Mouse (Mus musculus): ENCODE measurements around the gene Srrm4.
"Not testable (repeated sequence)": the region's sequence is repeated elsewhere in the genome, so short reads cannot be mapped to it uniquely, and the experiment has no call there.

Gene Srrm4

DNA sequence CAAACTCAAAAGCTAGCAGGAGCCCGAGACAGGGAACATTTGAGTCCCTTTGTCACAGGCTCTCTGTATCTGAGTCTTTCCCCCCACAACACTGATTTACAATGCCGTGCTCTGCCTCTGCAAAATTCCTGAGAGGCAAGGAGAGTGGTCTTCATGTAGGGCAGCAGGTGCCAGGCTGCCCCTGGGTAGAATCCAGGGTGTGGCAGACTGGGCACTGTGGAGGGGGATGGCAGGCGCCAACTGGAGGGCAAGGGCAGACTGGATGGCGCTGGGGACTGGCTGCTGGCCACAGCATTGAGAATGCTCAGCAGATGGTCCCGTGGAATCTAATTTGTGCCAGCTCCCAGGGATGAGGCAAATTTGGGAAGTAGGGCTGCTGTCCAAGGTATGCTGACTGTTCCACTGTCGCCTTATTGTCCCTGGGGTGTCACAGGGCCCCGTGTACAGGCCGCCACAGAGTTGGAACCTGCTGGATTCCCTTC lies 148.1 kb downstream of the Srrm4 start:
- DNase-seq (ENCODE audit: extremely low spot score): no peak

DNA sequence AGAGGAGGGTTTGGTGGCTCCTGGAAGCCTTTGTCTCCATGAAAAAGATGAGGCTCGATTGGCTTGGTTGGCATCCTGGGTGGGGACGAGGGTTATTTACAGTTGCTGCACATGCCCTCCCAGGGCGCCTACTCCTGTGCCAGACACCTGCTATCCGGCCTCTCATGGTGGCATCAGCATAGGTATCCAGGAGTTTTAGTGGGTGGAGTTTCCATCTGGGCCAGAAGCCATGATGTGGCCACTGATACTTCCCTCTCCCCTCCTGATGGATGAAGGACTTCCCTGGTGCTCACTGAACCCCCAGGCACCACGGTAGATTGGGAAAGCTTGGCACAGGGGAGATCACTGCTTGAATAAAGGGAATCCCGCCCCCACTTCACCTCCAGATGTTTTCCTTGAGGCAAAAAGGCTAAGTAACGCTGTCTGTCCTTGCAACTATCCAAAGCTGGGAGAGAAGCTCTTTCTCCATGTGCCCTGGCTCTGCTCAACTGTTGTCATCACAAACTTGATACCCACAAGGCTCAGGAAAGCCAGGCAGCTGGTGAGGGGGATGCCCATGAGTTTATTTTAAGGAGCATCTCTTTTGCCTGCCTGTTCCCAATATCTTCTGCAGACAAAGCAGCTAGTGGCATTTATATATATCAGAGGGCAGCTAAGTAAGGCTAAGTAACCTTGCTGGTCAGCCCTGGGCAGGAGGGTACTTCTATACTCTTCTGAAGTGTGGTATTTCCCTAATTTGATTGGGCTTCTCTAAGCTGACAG lies 148.7 kb downstream of the Srrm4 start:
- no peak for DNase-seq (ENCODE audit: extremely low spot score)

- no peak for DNase-seq (ENCODE audit: extremely low spot score)
Measured at GRCm38 (mm10) chr5:116440251-116440650, 151.4 kb downstream of the Srrm4 start.

GRCm38 (mm10) chr5:116438328-116438727 lies 153.3 kb downstream of the Srrm4 start:
- no peak for DNase-seq (ENCODE audit: extremely low spot score)

DNA sequence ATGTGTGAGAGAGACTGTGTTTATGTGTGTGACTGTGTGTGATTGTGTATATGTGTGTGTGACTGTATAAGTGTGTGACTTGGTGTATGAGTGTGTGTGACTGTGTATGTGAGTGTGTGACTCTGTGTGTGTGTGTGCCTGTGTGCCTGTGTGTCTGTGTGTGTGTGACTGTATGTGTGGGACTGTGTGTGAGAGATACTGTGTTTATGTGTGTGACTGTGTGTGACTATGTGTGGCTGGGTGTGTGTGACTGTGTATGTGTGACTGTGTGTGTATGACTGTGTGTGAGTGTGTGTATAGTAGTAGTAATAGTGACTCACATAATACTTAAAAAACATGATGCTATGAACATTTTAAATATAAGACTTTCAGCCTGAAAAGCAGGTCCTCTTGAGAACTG lies 155.5 kb downstream of the Srrm4 start:
- DNase-seq (ENCODE audit: extremely low spot score): no peak

DNA sequence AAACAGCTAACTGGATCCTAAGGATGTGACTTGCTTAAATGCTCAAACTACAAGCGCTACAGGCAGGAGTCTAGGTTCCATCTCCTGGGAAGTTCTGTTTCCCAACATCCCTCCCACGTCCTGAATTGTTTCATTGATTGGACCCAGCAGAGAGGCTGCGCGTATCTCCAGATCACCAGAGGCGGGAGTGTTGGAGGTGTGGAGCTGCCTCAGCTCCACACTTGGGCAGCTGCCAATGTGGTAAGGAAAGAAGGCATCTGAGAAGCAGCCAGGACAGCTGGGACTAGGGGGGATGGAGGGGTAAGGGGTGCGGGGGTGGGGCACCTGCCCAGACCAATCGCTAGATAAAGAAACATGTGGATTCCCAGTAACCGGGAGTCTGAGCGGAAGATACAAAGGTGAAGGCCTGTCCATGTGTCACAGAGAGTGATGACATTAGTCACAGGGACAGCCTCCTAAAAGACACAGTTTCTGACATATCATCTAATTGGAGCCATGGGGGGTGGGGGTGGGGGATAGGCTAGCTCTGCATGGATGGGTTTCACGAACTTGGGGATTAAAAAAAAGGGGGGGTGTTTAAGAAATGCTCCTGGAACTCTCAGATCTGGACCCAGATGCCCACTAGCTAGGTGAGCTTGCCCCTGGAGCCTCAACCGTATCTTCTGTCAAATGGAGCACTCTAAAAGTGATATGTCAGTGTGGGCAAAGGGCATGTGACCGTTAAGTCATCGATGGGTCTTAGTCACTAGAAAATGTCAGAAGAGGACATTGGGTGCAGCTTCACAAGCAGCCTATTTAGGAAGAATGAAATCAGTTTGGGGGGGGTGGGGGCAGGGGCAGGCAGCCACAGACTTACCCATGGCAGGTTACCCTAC lies 156.4 kb downstream of the Srrm4 start:
- DNase-seq (ENCODE audit: extremely low spot score): no peak

DNA sequence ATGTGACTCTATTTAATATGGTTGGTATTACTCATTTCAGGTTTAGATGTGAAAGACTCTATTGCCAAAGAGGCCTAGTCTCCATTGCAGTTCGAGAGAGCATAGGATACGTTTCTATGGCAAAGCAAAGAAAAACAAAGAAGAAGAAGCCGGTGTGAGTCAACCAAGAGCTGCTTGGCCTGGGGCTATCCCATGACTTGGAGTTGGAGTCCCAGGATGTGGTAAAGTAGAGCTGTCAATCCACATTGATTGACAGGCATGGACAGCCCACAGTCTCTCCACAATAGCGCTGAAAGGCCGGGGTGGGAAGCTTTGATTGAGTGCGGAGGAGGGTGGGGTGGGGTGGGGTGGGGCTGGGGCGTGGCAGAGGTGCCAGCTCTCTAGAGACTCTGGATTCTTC lies 158.7 kb downstream of the Srrm4 start:
- no peak for DNase-seq (ENCODE audit: extremely low spot score)

- DNase-seq (ENCODE audit: extremely low spot score): no peak
Measured at GRCm38 (mm10) chr5:116426701-116427100, 164.9 kb downstream of the Srrm4 start.

DNA sequence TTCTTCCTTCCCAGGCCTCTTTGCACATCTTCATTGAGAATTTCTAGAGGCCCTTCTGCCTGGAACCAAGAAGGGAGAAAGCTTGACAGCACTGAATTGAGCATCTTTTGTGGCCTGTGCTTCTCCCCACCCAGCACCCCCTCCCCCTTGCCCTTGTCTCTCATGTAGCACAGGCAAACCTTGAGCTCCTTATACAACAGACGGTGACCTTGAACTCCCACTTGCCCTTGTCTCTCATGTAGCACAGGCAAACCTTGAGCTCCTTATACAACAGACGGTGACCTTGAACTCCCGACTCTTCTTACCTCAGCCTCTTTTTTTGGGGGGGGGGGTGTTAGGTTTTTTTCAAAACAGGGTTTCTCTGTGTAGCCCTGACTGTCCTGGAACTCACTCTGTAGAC lies 165.9 kb downstream of the Srrm4 start:
- DNase-seq (ENCODE audit: extremely low spot score): not testable (repeated sequence)

DNA sequence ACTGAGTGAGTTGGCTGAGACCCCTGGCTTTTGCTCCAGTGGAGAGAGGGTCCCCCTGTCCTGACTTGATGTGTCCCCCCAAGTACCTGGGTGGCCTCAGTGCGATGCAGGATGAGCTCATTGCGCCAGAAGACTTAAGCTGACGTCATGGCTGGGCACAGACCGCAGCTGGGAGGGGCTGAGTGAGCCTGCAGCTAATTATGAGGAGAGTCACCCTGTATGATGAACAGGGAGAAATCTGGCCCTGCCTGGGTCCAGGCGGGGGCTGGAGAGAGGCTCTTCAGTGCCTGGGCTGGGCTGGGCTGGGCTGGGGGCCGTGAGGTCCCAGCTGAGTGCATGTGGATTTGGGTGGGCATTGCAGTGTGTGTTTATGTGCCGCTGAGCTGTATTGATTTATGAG lies 166.3 kb downstream of the Srrm4 start:
- no peak for DNase-seq (ENCODE audit: extremely low spot score)

- DNase-seq (ENCODE audit: extremely low spot score): no peak
Measured at GRCm38 (mm10) chr5:116423746-116424145, 167.9 kb downstream of the Srrm4 start.

DNA sequence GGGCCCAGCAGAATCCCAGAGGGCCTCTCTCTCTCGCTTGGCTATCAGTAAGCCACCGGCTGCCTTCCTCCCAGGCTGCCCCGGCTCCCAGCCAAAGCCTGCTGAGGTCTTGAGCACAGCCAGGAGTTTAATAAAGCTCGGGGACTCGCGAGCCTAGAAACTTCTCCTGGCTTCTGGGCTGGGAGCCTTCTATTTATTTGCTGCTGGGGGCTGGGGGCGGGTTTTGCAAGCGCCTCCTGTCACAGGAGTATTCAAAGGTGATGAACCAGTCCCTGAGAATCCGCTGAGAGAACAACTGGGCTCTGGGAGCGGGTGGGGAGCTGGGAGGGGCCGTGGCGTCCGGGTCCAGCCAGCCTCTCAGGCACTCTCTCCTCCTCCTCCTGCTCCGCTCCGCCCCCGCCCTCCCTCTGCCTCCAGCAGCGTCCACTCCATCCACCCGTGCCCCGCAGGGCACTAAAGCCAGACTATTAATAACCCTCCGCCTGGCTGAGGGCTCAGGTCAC lies 168.9 kb downstream of the Srrm4 start, which contains the start of gene Hspb8:
Gene Hspb8 (minus strand): TSS at position 166 of the 503 bp plus-strand sequence.
- peak; percentile 71 for DNase-seq (ENCODE audit: extremely low spot score)

- DNase-seq (ENCODE audit: extremely low spot score): no peak
Measured at GRCm38 (mm10) chr5:116421791-116422481, 169.7 kb downstream of the Srrm4 start.

GRCm38 (mm10) chr5:116420759-116421225 lies 170.8 kb downstream of the Srrm4 start:
- peak; percentile 38 for DNase-seq (ENCODE audit: extremely low spot score)

DNA sequence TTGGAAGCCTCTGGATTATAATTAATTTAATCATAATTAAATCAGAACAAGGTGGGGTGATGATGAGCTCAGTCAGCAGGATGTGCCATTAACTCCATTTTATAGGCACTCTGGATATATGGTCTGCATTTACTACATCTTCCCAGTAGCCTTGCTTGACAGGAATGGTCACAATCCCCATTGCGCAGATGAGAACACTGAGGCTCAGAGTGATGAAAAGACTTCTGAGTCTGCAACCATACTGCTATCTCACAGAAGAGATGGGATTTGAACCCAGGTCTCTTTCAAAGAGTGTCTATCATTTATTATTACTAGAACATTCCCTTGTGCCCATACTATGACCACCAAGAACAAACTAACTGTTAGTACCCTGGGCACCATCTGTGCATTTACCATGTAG lies 171.4 kb downstream of the Srrm4 start:
- DNase-seq (ENCODE audit: extremely low spot score): no peak

DNA sequence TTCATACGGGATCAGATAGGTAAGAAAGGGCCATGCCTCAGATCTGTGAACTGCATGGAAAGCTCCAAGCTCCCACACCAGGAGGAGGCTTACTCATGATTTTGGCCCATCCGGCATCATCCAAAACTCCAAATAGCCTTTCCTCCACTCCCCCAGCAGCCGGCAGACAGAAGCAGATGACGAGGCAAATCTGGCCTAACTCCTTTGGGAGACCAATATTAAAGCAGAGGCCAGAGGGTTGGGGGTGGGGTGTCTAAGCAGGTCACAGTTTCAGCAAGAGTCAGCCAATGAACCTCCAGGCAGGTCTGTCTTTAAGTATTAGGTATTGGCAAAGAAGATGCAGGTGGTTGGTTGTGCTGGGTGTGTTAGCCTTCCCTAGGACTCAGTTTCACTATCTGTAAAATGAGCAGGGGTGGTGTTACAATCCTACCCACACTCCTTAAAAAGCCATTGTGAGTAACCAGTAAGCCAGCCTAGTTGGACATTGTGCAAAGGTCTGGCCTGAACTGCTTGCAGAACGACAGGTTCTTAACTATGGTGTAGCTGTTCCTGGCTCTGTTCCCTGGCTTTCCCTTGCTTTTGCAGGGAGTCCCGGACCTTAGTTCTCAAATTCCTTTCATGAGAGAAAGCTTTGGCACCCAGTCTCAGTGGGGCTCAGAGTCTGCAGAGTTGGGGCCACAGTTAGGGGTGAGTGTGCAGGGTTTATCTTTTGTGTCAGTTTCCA lies 172.1 kb downstream of the Srrm4 start:
- DNase-seq (ENCODE audit: extremely low spot score): no peak

- DNase-seq (ENCODE audit: extremely low spot score): no peak
Measured at GRCm38 (mm10) chr5:116416208-116416607, 175.4 kb downstream of the Srrm4 start.

DNA sequence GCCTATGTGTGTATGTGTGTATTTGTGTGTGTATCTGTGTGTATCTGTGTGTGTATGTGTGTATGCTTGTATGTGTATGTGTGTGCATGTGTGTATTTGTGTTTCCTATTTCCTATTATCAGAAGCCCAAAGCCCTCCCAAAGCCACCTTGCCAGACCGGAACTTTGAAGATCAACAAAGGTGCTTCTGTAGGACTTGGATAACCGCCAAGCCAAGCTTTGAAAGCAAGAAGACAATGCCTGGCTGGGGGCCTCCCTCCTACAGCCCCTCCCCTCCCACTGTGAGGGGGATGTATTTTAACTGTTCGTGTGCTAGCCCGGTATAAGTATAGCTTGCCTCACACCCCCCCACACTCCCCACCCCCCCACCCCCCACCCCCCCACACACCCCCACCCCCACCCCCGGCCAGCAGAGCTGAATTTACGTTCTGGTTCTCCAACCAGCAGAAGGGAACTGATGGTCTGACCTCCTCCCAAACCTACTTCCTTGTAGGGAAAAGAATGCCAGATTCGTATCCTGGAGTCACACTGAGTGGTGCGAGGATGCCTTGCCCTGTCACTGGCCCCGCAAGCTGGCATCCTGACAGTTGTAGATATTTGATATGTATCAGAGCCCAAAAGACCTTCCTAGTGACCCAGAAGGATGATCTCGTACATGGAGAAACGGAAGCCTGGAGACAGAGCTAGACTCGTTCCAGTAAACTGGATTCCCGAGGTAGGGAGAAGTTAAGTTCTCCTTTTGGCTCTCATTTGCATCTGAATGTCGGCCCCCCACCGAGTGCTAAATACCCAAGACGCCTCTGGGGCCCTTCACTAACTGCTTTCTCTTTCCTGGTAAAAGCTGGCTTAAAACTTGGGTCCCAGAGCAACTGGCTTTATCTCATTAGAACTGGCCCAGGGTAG lies 181.7 kb downstream of the Srrm4 start:
- DNase-seq (ENCODE audit: extremely low spot score): no peak

DNA sequence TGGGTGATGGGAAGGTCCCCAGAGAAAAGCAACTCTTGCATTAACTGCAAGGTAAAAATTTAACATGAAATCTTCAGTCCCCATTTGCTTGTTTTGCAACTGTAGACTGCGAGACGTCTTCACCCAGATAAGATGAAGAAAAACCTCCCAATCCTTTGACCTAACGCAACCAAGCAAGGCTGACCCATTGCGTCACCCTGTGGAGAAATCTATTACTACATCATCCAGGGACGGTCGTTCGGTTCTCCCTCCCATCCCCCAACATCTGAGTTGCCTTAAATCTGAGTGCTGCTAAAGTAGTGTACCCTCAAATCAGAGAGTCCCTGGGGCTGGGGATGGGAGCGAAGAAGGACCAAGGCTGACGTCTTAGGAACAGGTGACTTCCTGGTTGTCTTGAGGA lies 182.7 kb downstream of the Srrm4 start:
- no peak for DNase-seq (ENCODE audit: extremely low spot score)

GRCm38 (mm10) chr5:116407936-116408335 lies 183.7 kb downstream of the Srrm4 start:
- DNase-seq (ENCODE audit: extremely low spot score): no peak
